Mouse (Mus musculus): ENCODE results near the gene Gm2310.

GRCm38 (mm10) chr15:8563423-8564194 lies 43.9 kb upstream of the Gm2310 start:
- TF ChIP-seq RAD21 (IDR thresholded peaks at IDR 0.05; ENCODE audit: low read depth, low read length) (no peak), CTCF (conservative IDR thresholded peaks at IDR 0.05 in 1 of 2, IDR thresholded peaks at IDR 0.05 in 1 of 2; ENCODE audit: low read depth in 2 of 2, low read length in 2 of 2) (no peak), E2F4 (IDR thresholded peaks at IDR 0.05; ENCODE audit: insufficient replicate concordance, low read depth, low read length) (no peak)
